Mouse (Mus musculus) embryonic facial prominence, embryonic 11.5 days (tissue): Measurements from ENCODE around the gene Akap11. TPM values are rescaled to one million over a fixed set of nuclear protein-coding genes. Genes with fewer than 3 reads are reported as not detected.
A peak's percentile ranks its signal among the peaks of the same experiment; 100 is the strongest.

Experiments used
- ATAC-seq: fragments of 200-750 bp; cut with Nextera tagmentation; replicated peaks from 2 replicates; pipeline ENCODE4 v1.8.0; 2017; ENCODE audit warnings: low read depth; ENCODE audit not compliant: insufficient number of reproducible peaks, low FRiP score, low TSS enrichment
- DNase-seq: peaks from one replicate; pipeline ENCODE4 v3.0.0-alpha.2; 2015; ENCODE audit warnings: low spot score
- H3K27ac ChIP-seq: fragments of 300-500 bp; sonication (generic); replicated peaks from 2 replicates; pipeline ENCODE4 v1.5.1; 2014; ENCODE audit warnings: mild to moderate bottlenecking, low read depth, low read length, control low read depth
- H3K27me3 ChIP-seq: fragments of 300-500 bp; sonication (generic); 2 replicates; pipeline ENCODE4 v1.6.1; 2014; ENCODE audit warnings: mild to moderate bottlenecking, low read length, moderate library complexity, mixed read lengths; ENCODE audit not compliant: control insufficient read depth, insufficient read depth
- H3K36me3 ChIP-seq: fragments of 300-500 bp; sonication (generic); replicated peaks from 2 replicates; pipeline ENCODE4 v1.6.1; 2014; ENCODE audit warnings: low read depth, mild to moderate bottlenecking, low read length, moderate library complexity, mixed read lengths; ENCODE audit not compliant: control insufficient read depth, insufficient read depth
- H3K4me1 ChIP-seq: fragments of 300-500 bp; sonication (generic); 2 replicates; pipeline ENCODE4 v1.6.1; 2014; ENCODE audit warnings: low read length, mixed read lengths; ENCODE audit not compliant: control insufficient read depth, insufficient read depth
- H3K4me2 ChIP-seq: fragments of 300-500 bp; sonication (generic); 2 replicates; pipeline ENCODE4 v1.6.1; 2014; ENCODE audit warnings: low read depth, mild to moderate bottlenecking, control low read depth, low read length, moderate library complexity
- H3K4me3 ChIP-seq: fragments of 300-500 bp; sonication (generic); 2 replicates; pipeline ENCODE4 v1.5.1; 2014; ENCODE audit warnings: low read depth, low read length, control low read depth
- H3K9ac ChIP-seq: fragments of 300-500 bp; sonication (generic); replicated peaks from 2 replicates; pipeline ENCODE4 v1.6.1; 2014; ENCODE audit warnings: mild to moderate bottlenecking, control low read depth, low read length
- H3K9me3 ChIP-seq: fragments of 300-500 bp; sonication (generic); replicated peaks from 2 replicates; pipeline ENCODE4 v1.6.1; 2016; ENCODE audit warnings: mild to moderate bottlenecking, low read length, inconsistent platforms, mixed read lengths; ENCODE audit not compliant: control insufficient read depth
- WGBS: fragments of 180-500 bp; shearing (Covaris S2); extraction: QIAGEN DNeasy Blood & Tissue Kit; methylation state at CpG from one replicate; pipeline ENCODE4 v1.1.7; 2014; 5-methylcytosine and 5-hydroxymethylcytosine counted together
- polyA plus RNA-seq: library from polyadenylated mRNA; unstranded; fragments of >200 nt; fragmentation: Nextera tagmentation; extraction: Ambion mirVana; gene quantifications from 2 replicates; pipeline ENCODE4 v1.2.1, GENCODE M21; 2014

Akap11 gene
- 17.7 and 18.0 TPM in 2 replicates for polyA plus RNA-seq

GRCm38 (mm10) chr14:78536281-78537165, at the start of gene Akap11:
TSS of gene Akap11 (minus strand) at chr14:78536808.
- H3K4me3 ChIP-seq = peak within 1 kb of the TSS; percentile 94
- H3K9me3 ChIP-seq = no peaks in the 10 kb centered on the region
- H3K27ac ChIP-seq = peak within 1 kb of the TSS; percentile 59; the same call in 1 of the 2 replicates
- no peaks in the 10 kb centered on the region for H3K4me1 ChIP-seq
- no peaks in the 10 kb centered on the region for H3K36me3 ChIP-seq
- no peaks in the 10 kb centered on the region for H3K27me3 ChIP-seq
- H3K9ac ChIP-seq = peak within 1 kb of the TSS; percentile 94
- peak; percentile 93 for ATAC-seq
- peak within 1 kb of the TSS; percentile 77 for H3K4me2 ChIP-seq
- WGBS = under 1% methylated on average over 65 of the region's 82 CpGs
- peak; percentile 96 for DNase-seq

GRCm38 (mm10) chr14:78584222-78584621, 47.6 kb upstream of the Akap11 start:
- H3K9ac ChIP-seq = no peak overlapping the region
- no peaks in the 10 kb centered on the region for H3K4me1 ChIP-seq
- no peak for ATAC-seq
- H3K4me3 ChIP-seq = no peak overlapping the region
- no peak for DNase-seq
- 89% methylated on average over 13 of the region's 13 CpGs for WGBS
- no peaks in the 10 kb centered on the region for H3K27me3 ChIP-seq
- H3K27ac ChIP-seq = no peak overlapping the region
- no peak overlapping the region for H3K4me2 ChIP-seq
- no peaks in the 10 kb centered on the region for H3K9me3 ChIP-seq
- H3K36me3 ChIP-seq = no peaks in the 10 kb centered on the region

GRCm38 (mm10) chr14:78583168-78583567, 46.6 kb upstream of the Akap11 start:
- H3K4me3 ChIP-seq = no peak overlapping the region
- DNase-seq (no peak), ATAC-seq (no peak)
- no peak overlapping the region for H3K4me2 ChIP-seq
- no peaks in the 10 kb centered on the region for H3K27me3 ChIP-seq
- no peaks in the 10 kb centered on the region for H3K9me3 ChIP-seq
- H3K9ac ChIP-seq = no peak overlapping the region
- no peaks in the 10 kb centered on the region for H3K4me1 ChIP-seq
- no peak overlapping the region for H3K27ac ChIP-seq
- no peaks in the 10 kb centered on the region for H3K36me3 ChIP-seq

GRCm38 (mm10) chr14:78575899-78576298, 39.3 kb upstream of the Akap11 start:
- WGBS = 68% methylated on average over 13 of the region's 13 CpGs
- Histone ChIP-seq H3K27ac (no peak overlapping the region), H3K36me3 (no peaks in the 10 kb centered on the region), H3K4me2 (no peak overlapping the region), H3K9me3 (no peaks in the 10 kb centered on the region), H3K9ac (no peak overlapping the region), H3K4me3 (no peak overlapping the region), H3K27me3 (no peaks in the 10 kb centered on the region), H3K4me1 (no peaks in the 10 kb centered on the region)
- DNase-seq (no peak), ATAC-seq (no peak)

- H3K9me3 ChIP-seq = no peaks in the 10 kb centered on the region
- H3K36me3 ChIP-seq = no peaks in the 10 kb centered on the region
- 94% methylated on average over 5 of the region's 5 CpGs for WGBS
These were observed 31.8 kb upstream of the Akap11 start for GRCm38 (mm10) chr14:78568410-78568809.

GRCm38 (mm10) chr14:78566431-78566830, 29.8 kb upstream of the Akap11 start:
- H3K4me1 ChIP-seq = no peaks in the 10 kb centered on the region
- no peak for ATAC-seq
- H3K4me2 ChIP-seq = no peak overlapping the region
- DNase-seq = no peak
- no peak overlapping the region for H3K9ac ChIP-seq
- WGBS = 76% methylated on average over 4 of the region's 4 CpGs
- no peaks in the 10 kb centered on the region for H3K36me3 ChIP-seq
- H3K4me3 ChIP-seq = no peak overlapping the region
- no peaks in the 10 kb centered on the region for H3K9me3 ChIP-seq
- H3K27ac ChIP-seq = no peak overlapping the region
- H3K27me3 ChIP-seq = no peaks in the 10 kb centered on the region

More at GRCm38 (mm10) chr14:78568410-78568809, 31.8 kb upstream of the Akap11 start:
- H3K4me1 ChIP-seq = no peaks in the 10 kb centered on the region
- DNase-seq = no peak
- H3K27me3 ChIP-seq = no peaks in the 10 kb centered on the region
- no peak for ATAC-seq
- no peak overlapping the region for H3K27ac ChIP-seq
- H3K4me3 ChIP-seq = no peak overlapping the region
- no peak overlapping the region for H3K4me2 ChIP-seq
- H3K9ac ChIP-seq = no peak overlapping the region

- no peak for ATAC-seq
- H3K27ac ChIP-seq = no peak overlapping the region
- no peaks in the 10 kb centered on the region for H3K4me1 ChIP-seq
- H3K36me3 ChIP-seq = no peaks in the 10 kb centered on the region
- H3K4me3 ChIP-seq = no peak overlapping the region
- no peak overlapping the region for H3K4me2 ChIP-seq
- no peaks in the 10 kb centered on the region for H3K27me3 ChIP-seq
- 85% methylated on average over 2 of the region's 2 CpGs for WGBS
- H3K9me3 ChIP-seq = no peaks in the 10 kb centered on the region
- H3K9ac ChIP-seq = no peak overlapping the region
- DNase-seq = no peak
These were observed 27.7 kb upstream of the Akap11 start for GRCm38 (mm10) chr14:78564292-78564691.

- DNase-seq (no peak), ATAC-seq (no peak)
- Histone ChIP-seq H3K27ac (no peak overlapping the region), H3K27me3 (no peaks in the 10 kb centered on the region), H3K9ac (no peak overlapping the region), H3K4me1 (no peaks in the 10 kb centered on the region), H3K4me3 (no peak overlapping the region), H3K9me3 (no peaks in the 10 kb centered on the region), H3K36me3 (no peaks in the 10 kb centered on the region), H3K4me2 (no peak overlapping the region)
- WGBS = 75% methylated on average over 7 of the region's 7 CpGs
These were observed 26.6 kb upstream of the Akap11 start for GRCm38 (mm10) chr14:78563211-78563610.
